Mouse (Mus musculus) hindbrain, embryonic 15.5 days (tissue): Measurements from ENCODE around the gene Copz1. TPM values are rescaled to one million over a fixed set of nuclear protein-coding genes. Genes with fewer than 3 reads are reported as not detected.
A peak's percentile ranks its signal among the peaks of the same experiment; 100 is the strongest.

Source experiments
- ATAC-seq: fragments of 200-750 bp; cut with Nextera tagmentation; 2 replicates; pipeline ENCODE4 v1.8.0; 2017; ENCODE audit warnings: low read depth, moderate number of reproducible peaks, moderate TSS enrichment; ENCODE audit not compliant: low FRiP score
- H3K27ac ChIP-seq: fragments of 300-500 bp; sonication (generic); replicated peaks from 2 replicates; pipeline ENCODE4 v1.5.1; 2015; ENCODE audit warnings: mild to moderate bottlenecking, inconsistent platforms
- H3K27me3 ChIP-seq: fragments of 300-500 bp; sonication (generic); 2 replicates; pipeline ENCODE4 v1.6.1; 2015; ENCODE audit warnings: control low read depth, inconsistent platforms
- H3K36me3 ChIP-seq: fragments of 300-500 bp; sonication (generic); 2 replicates; pipeline ENCODE4 v1.6.1; 2015; ENCODE audit warnings: control low read depth, inconsistent platforms
- H3K4me1 ChIP-seq: fragments of 300-500 bp; sonication (generic); replicated peaks from 2 replicates; pipeline ENCODE4 v1.6.1; 2015; ENCODE audit warnings: control low read depth, inconsistent platforms
- H3K4me2 ChIP-seq: fragments of 300-500 bp; sonication (generic); 2 replicates; pipeline ENCODE4 v1.6.1; 2015; ENCODE audit warnings: moderate library complexity, mild to moderate bottlenecking, inconsistent platforms
- H3K4me3 ChIP-seq: fragments of 300-500 bp; sonication (generic); 2 replicates; pipeline ENCODE4 v1.5.1; 2015; ENCODE audit warnings: mild to moderate bottlenecking, inconsistent platforms
- H3K9ac ChIP-seq: fragments of 300-500 bp; sonication (generic); 2 replicates; pipeline ENCODE4 v1.6.1; 2015; ENCODE audit warnings: inconsistent platforms
- H3K9me3 ChIP-seq: fragments of 300-500 bp; sonication (generic); 2 replicates; pipeline ENCODE4 v1.6.1; 2016; ENCODE audit warnings: control low read depth, inconsistent platforms
- WGBS: fragments of 180-500 bp; shearing (Covaris S2); methylation state at CpG from one replicate; pipeline ENCODE4 v1.1.7; 2015; 5-methylcytosine and 5-hydroxymethylcytosine counted together
- polyA plus RNA-seq: library from polyadenylated mRNA; unstranded; fragments of >200 nt; fragmentation: Nextera tagmentation; extraction: Ambion mirVana; gene quantifications from 2 replicates; pipeline ENCODE4 v1.2.1, GENCODE M21; 2015

Gene Copz1
- polyA plus RNA-seq, 1 experiment from 2014 or later, result 208 TPM

DNA sequence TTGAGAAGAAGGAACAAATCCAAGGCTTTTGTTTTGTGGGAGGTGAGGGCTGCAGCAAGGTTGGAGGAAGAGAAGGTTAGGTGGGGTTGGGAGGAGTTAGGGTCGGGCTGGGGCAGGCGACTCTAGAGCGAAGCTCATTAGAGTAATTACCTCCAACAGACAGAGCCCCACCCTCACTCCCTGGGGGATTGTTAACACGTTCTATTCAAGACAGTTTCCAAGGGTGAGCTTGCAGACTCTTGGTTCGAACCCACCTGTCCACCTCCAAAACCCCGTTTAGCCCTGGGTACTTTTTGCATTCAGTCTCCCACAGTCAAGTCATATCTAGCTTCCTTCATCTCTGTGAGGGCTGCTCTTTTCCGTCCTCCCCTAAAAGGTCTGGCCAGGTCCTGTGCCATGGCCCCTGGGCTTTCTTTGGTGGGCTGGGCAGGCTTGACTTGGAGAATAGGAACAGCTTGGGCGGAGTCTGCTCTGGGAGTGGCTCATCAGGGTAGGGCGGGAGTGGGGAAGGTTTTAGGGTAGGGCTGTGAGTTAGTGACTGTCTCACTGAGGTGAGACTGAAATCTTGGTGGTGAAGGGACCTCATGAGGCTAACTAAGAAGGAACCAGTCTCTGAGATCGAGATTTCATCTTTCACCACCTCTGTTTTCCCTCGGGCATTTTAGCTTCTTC lies 64.6 kb downstream of the Copz1 start:
- Histone ChIP-seq H3K9me3 (no peaks in the 10 kb centered on the region), H3K4me3 (no peak overlapping the region), H3K27ac (no peak overlapping the region), H3K36me3 (no peaks in the 10 kb centered on the region), H3K4me2 (no peak overlapping the region), H3K4me1 (peaks cover 36% of the 10 kb centered on the region), H3K9ac (no peak overlapping the region), H3K27me3 (no peaks in the 10 kb centered on the region)
- 22% methylated on average over 11 of the region's 11 CpGs for WGBS
- no peak for ATAC-seq

DNA sequence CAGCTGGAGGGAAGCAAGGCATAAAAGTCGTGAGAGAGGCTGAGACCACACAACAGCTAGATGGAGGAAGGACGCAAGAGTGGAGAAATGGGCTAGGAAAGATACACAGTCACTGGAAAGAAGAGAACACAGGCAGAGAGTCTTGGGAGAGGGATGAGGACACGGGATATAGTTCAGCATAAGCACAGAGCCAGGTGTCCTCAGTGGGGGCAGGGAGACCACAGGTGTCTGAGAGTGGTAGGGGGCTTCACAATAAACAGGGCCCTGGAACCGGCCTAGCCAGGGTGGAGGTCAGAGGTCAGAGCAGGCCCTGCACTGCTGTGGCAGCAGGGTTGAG lies 66.3 kb downstream of the Copz1 start:
- 41% methylated on average over 4 of the region's 4 CpGs for WGBS
- Histone ChIP-seq H3K27ac (no peak overlapping the region), H3K4me3 (peak overlapping the region; percentile 69), H3K9me3 (no peaks in the 10 kb centered on the region), H3K27me3 (no peaks in the 10 kb centered on the region), H3K36me3 (no peaks in the 10 kb centered on the region), H3K4me2 (peak overlapping the region; percentile 80), H3K4me1 (peaks cover 37% of the 10 kb centered on the region), H3K9ac (peak overlapping the region; percentile 64)
- ATAC-seq, result no peak

DNA sequence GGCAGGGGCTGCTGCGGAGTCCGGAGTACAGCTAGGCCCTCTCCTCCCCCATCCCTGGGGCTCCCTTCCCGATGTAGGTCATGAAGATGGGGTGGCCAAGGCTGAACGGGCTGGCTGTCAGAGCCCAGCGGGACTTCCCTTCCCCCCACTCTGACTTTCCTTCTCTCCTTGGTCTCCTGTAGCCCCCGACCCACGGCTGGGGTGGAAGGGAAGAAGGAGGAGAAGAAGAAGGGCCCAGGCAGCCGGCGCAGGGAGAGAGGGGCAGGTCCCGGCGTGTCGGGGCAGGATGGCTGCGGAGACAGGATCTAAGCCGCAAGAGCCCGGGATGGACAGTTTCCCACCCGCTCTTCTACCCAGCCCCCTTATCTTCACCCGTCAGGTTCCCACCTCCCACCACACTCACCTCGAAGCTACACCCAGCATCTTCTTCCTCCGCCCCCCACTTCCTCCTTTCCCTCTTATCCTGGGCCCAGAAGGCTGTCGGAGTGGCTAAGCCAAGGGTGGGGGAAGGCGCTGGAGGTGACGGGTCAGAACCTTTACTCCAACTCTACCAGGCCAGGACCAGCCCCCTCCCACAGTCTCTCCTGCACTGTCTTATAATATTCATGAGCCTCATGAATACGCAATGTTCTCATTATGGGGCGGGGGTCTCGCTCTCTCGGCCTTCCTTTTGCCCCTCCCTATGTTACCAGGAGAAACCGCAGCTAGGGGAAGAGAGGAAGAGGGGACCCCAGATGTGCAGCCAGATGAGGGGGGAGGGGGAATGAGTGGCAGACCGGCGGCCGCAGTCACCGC lies 66.8 kb downstream of the Copz1 start:
- Histone ChIP-seq H3K27ac (peak overlapping the region; percentile 27; the same call in 1 of the 2 replicates), H3K4me1 (peaks cover 31% of the 10 kb centered on the region), H3K9ac (peak overlapping the region; percentile 64), H3K4me3 (peak overlapping the region; percentile 69), H3K36me3 (no peaks in the 10 kb centered on the region), H3K27me3 (no peaks in the 10 kb centered on the region), H3K9me3 (no peaks in the 10 kb centered on the region), H3K4me2 (peak overlapping the region; percentile 80)
- ATAC-seq, result peak; percentile 35
- WGBS, result 3% methylated on average over 26 of the region's 31 CpGs

DNA sequence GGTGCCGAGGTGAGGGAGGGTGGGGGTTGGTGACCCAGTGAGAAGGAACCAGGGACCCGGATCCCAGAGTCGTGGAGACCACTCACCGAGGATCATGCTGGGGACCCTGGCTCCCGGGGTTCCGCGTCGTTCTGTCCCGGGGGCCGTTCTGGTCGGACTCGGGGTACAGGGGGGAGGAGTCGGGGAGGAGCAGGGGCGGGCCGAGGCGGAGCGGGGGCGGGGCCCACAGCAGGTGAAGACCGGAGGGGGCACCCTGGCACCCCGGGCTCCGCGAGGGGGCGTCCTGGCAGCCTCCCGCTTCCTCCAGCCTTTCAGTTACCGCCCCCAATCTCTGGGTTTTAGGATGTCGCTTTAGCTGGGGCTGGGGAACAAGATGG lies 67.4 kb downstream of the Copz1 start, which contains the start of gene Zfp385a:
Gene Zfp385a (minus strand): TSS at position 133 of the 377 bp plus-strand sequence.
- ATAC-seq, result peak; percentile 49
- Histone ChIP-seq H3K4me3 (peak within 1 kb of the TSS; percentile 69), H3K27me3 (no peaks in the 10 kb centered on the region), H3K4me2 (peak within 1 kb of the TSS; percentile 80), H3K9ac (peak within 1 kb of the TSS; percentile 64), H3K36me3 (no peaks in the 10 kb centered on the region), H3K9me3 (no peaks in the 10 kb centered on the region), H3K27ac (peak within 1 kb of the TSS; percentile 27; the same call in 1 of the 2 replicates), H3K4me1 (peaks cover 30% of the 10 kb centered on the region)
- WGBS, result under 1% methylated on average over 26 of the region's 26 CpGs

DNA sequence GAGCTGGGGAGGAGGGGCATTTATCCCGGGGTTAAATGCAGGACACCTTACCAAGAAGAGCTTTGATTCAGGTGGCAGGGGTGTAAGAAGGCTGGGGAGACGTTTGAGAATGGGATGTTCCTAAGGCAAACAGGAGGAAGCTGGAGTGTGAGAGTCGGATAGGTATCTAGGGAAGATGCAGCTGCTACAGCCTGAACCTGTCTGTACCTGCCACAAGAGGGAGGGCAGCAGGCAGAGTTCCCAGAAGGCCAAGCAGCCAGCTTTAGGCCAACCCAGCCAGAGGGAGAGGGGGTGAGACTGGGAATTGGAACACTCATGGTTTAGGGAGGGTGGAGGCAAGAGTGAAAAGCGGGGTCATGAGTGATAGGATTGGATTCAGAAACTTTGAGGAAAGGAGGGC lies 68.3 kb downstream of the Copz1 start:
- WGBS, result 18% methylated on average over 4 of the region's 4 CpGs
- Histone ChIP-seq H3K4me2 (peak overlapping the region; percentile 80), H3K9ac (no peak overlapping the region), H3K27me3 (no peaks in the 10 kb centered on the region), H3K27ac (no peak overlapping the region), H3K4me3 (peak overlapping the region; percentile 69), H3K9me3 (no peaks in the 10 kb centered on the region), H3K36me3 (no peaks in the 10 kb centered on the region), H3K4me1 (peaks cover 30% of the 10 kb centered on the region)
- no peak for ATAC-seq

DNA sequence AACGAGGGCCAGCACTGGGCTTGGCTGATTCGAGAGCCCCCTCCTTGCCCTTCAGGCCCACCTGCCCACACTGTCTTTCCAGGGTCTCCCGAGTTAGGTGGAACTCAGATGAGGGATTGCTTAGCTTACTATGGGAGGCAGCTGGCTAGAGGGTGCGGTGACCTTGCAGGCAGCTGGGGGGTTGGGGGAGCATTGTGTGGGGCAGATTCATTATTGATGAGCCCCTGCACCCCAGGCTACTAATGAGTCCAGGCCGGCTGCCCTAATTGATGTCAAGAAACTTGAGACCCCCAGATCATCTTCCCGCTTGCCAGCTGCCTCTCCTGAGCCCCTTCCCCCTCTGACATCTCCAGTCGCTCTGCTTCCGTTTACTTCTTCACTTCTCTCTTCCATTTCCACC lies 69.0 kb downstream of the Copz1 start:
- Histone ChIP-seq H3K9ac (no peak overlapping the region), H3K36me3 (no peaks in the 10 kb centered on the region), H3K27me3 (no peaks in the 10 kb centered on the region), H3K4me3 (no peak overlapping the region), H3K4me2 (no peak overlapping the region), H3K9me3 (no peaks in the 10 kb centered on the region), H3K4me1 (peaks cover 30% of the 10 kb centered on the region), H3K27ac (no peak overlapping the region)
- WGBS, result 40% methylated on average over 8 of the region's 8 CpGs
- ATAC-seq, result no peak

DNA sequence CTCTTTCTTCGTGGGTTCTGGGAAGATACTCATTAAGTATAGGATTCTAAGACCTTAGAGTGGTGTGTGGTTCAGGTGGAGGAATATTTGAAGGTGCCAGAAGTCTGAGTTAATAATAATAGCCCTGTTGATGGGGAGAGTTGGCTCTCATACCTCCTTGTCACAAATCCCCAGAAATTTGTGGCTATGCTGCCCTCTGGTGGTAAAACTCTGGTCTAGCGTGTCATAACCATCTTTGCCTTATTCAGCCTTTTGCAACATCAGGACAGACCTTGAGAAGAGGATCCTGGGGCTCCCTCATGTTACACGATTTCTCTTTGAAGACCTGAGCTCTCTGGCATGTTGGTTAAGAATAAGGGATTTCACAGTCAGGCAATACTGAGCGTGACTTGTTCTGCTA lies 69.9 kb downstream of the Copz1 start:
- ATAC-seq, result no peak
- Histone ChIP-seq H3K4me3 (no peak overlapping the region), H3K27me3 (no peaks in the 10 kb centered on the region), H3K4me2 (no peak overlapping the region), H3K9me3 (no peaks in the 10 kb centered on the region), H3K4me1 (peaks cover 30% of the 10 kb centered on the region), H3K9ac (no peak overlapping the region), H3K36me3 (no peaks in the 10 kb centered on the region), H3K27ac (no peak overlapping the region)
- 20% methylated on average over 4 of the region's 4 CpGs for WGBS

DNA sequence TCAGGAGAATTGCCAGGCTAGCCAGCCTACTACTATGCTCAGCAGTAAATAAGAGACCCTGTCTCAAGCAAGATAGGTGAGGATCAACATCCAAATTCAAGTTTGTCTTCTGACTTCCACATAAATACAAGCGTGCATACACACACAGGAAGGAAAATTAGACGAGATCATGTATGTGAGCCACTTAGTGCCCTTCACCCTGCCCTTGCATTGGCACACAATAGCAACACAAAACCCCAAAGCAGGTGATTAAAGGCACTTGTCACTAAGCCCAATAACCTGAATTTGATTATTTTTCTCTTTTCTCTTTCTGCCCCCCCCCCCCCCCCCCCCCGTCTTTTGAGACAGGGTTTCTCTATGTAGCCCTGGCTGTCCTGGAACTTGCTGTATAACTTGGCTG lies 70.5 kb downstream of the Copz1 start:
- peaks cover 30% of the 10 kb centered on the region for H3K4me1 ChIP-seq
- H3K9ac ChIP-seq, result no peak overlapping the region
- H3K4me3 ChIP-seq, result no peak overlapping the region
- no peak overlapping the region for H3K27ac ChIP-seq
- 75% methylated on average over 2 of the region's 3 CpGs for WGBS
- no peaks in the 10 kb centered on the region for H3K9me3 ChIP-seq
- H3K27me3 ChIP-seq, result no peaks in the 10 kb centered on the region
- no peak for ATAC-seq
- H3K36me3 ChIP-seq, result no peaks in the 10 kb centered on the region
- H3K4me2 ChIP-seq, result no peak overlapping the region

DNA sequence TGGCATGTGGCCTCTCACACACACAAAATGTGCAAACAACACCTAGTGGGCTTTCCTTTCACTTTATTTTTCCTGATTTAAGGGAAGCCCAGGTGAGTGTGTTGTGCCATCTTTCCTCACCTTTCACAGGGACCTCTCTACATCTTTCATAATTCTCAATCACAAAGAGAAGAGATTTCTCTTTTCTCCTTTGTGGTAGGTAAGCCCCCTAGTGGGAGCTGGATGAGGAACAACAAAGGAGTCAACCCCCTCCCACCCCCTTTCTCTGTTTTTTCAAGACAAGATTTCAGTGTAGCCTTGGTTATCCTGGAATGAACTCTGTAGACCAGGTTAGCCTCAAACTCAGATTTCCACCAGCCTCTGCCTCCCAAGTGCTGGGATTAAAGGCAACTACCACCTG lies 71.0 kb downstream of the Copz1 start:
- ATAC-seq, result no peak
- H3K36me3 ChIP-seq, result no peaks in the 10 kb centered on the region

DNA sequence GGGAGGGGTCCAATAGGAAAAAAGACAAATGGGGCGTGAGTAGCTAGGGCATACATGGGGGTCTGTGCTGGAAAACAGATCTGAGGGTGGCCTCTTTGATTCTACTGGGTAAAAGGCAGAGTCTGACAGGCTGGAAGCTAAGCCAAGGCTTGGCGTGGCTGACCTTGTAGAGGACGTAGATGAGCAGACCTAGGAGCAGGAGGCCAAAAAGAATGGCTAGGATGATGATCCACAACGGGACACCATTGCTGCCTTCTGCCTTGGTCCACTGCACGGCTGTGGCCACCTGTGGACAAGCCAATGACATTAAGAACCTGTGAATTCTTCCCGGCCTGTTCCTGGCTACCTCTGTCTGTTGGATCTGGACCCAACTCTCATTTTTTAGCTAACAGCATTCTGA lies 73.3 kb downstream of the Copz1 start:
- Histone ChIP-seq H3K4me3 (no peak overlapping the region), H3K27me3 (no peaks in the 10 kb centered on the region), H3K4me1 (peaks cover 13% of the 10 kb centered on the region), H3K4me2 (no peak overlapping the region), H3K9ac (no peak overlapping the region), H3K36me3 (no peaks in the 10 kb centered on the region), H3K27ac (no peak overlapping the region), H3K9me3 (no peaks in the 10 kb centered on the region)
- no peak for ATAC-seq
- 88% methylated on average over 6 of the region's 6 CpGs for WGBS

More for the DNA sequence above, 71.0 kb downstream of the Copz1 start:
- Histone ChIP-seq H3K27me3 (no peaks in the 10 kb centered on the region), H3K4me1 (peaks cover 30% of the 10 kb centered on the region), H3K27ac (no peak overlapping the region), H3K4me3 (no peak overlapping the region), H3K4me2 (no peak overlapping the region), H3K9me3 (no peaks in the 10 kb centered on the region), H3K9ac (no peak overlapping the region)

DNA sequence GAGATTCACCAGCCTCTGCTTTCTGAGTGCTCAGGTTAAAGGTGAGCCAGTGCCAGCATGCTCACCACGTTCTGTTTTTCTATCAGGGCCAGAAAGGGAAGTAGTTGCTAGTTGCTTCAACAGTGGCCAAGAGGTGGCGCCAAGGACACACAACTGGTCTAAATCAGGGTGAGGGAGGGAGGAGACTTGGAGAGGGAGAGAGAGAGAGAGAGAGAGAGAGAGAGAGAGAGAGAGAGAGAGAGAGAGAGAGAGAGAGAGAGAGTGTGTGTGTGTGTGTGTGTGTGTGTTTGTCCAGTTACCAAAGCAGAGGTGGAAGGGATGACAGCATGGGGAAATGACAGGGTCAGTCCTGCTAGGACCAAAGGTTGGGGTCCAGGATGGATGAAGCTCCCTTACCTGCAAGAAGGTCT lies 74.8 kb downstream of the Copz1 start:
- Histone ChIP-seq H3K36me3 (no peaks in the 10 kb centered on the region), H3K27me3 (no peaks in the 10 kb centered on the region), H3K27ac (no peak overlapping the region), H3K9ac (no peak overlapping the region), H3K4me2 (no peak overlapping the region), H3K4me1 (peaks cover 5% of the 10 kb centered on the region; the same call in 1 of the 2 replicates), H3K4me3 (no peak overlapping the region), H3K9me3 (no peaks in the 10 kb centered on the region)
- ATAC-seq, result no peak
- WGBS, result 12% methylated on average over 2 of the region's 2 CpGs
